8 mouse cellular contexts compared by ENCODE assay signal in genomic region chr13:114896751-114897386, GRCm38 (mm10). TPM values are rescaled to one million over a fixed set of nuclear protein-coding genes. Genes with fewer than 3 reads are reported as not detected.
DNase-seq lines count a peak whose midpoint lies in the region; ATAC-seq and TF ChIP-seq lines count a peak whose summit lies in the region.

No protein-coding gene starts in this region.

- H3K4me2 ChIP-seq in liver, postnatal 0 days (ENCODE audit: low read depth, low read length), result no peak overlapping the region
- no peak overlapping the region for H3K4me2 ChIP-seq in hindbrain, embryonic 12.5 days (replicated peaks)

- H3K27me3 ChIP-seq in liver, postnatal 0 days (ENCODE audit: insufficient read depth, low read length), result no peaks in the 10 kb centered on the region
- H3K27me3 ChIP-seq in hindbrain, embryonic 12.5 days, result no peaks in the 10 kb centered on the region

- no peak for TF ChIP-seq CTCF in liver, postnatal 0 days (IDR thresholded peaks at IDR 0.05; ENCODE audit: low read depth)

- 62% methylated on average over 10 of the region's 10 CpGs for WGBS in liver, postnatal 0 days (ENCODE audit: insufficient replicate concordance)
- 82% methylated on average over 10 of the region's 10 CpGs for WGBS in hindbrain, embryonic 12.5 days

- H3K9ac ChIP-seq in liver, postnatal 0 days (replicated peaks), result no peak overlapping the region
- H3K9ac ChIP-seq in hindbrain, embryonic 12.5 days, result no peak overlapping the region

- DNase-seq in ZHBTc4 (ENCODE audit: low read depth, low spot score), result peak; percentile 4
- DNase-seq in heart, postnatal 14 days, result peak; percentile 69 to 73
- DNase-seq in liver, postnatal 0 days, result no peak
- DNase-seq in urinary bladder, postnatal 4 days (ENCODE audit: low spot score in 2 of 2), result peak; percentile 21 to 63
- no peak for DNase-seq in retina, embryonic 14.5 days (ENCODE audit: low spot score)
- DNase-seq in thymus, postnatal 14 days, result no peak

- ATAC-seq in common myeloid progenitor, adult 5-6 weeks (replicated peaks; ENCODE audit: low read depth, poor library complexity, severe bottlenecking), result peak; percentile 43
- ATAC-seq in liver, postnatal 0 days, result 0 out of 2 replicates have a peak, but pooled peaks have one; percentile 29
- ATAC-seq in hindbrain, embryonic 12.5 days (ENCODE audit: low FRiP score), result no peak

- H3K4me1 ChIP-seq in liver, postnatal 0 days (ENCODE audit: insufficient read depth), result no peaks in the 10 kb centered on the region
- no peaks in the 10 kb centered on the region for H3K4me1 ChIP-seq in hindbrain, embryonic 12.5 days

- no peak overlapping the region for H3K27ac ChIP-seq in liver, postnatal 0 days (ENCODE audit: low read depth)
- no peak overlapping the region for H3K27ac ChIP-seq in hindbrain, embryonic 12.5 days

- intact Hi-C loops in heart, postnatal 14 days (cut with DNase I), result loop anchor here (5.0 kb wide), 2 partner anchors 35 to 65 kb away; partner anchors contain the start of gene Itga2

- no peak for TF ChIP-seq EP300 in liver, postnatal 0 days (IDR thresholded peaks at IDR 0.05; ENCODE audit: low read depth)

- H3K9me3 ChIP-seq in liver, postnatal 0 days (ENCODE audit: low read length), result no peaks in the 10 kb centered on the region
- H3K9me3 ChIP-seq in hindbrain, embryonic 12.5 days (replicated peaks), result no peaks in the 10 kb centered on the region

- H3K4me3 ChIP-seq in liver, postnatal 0 days (ENCODE audit: low read depth, low read length), result no peak overlapping the region
- no peak overlapping the region for H3K4me3 ChIP-seq in hindbrain, embryonic 12.5 days

- H3K36me3 ChIP-seq in liver, postnatal 0 days (replicated peaks; ENCODE audit: insufficient read depth, low read length), result no peaks in the 10 kb centered on the region
- H3K36me3 ChIP-seq in hindbrain, embryonic 12.5 days, result no peaks in the 10 kb centered on the region

RNA-seq across cellular contexts. Expression of gene Itga2, which starts 35.0 kb away (rescaled TPM):
- total RNA-seq in common myeloid progenitor, adult 5-6 weeks (2017), result 2.2 and 2.4 TPM in 2 replicates
- 1 to 10 TPM; 1.5 to 2.4 TPM for total RNA-seq in heart, postnatal 14 days (2021)
- 0.60 and 0.79 TPM in 2 replicates for polyA plus RNA-seq in liver, postnatal 0 days (2015; fragmentation: Nextera tagmentation; extraction: Ambion mirVana)
- polyA plus RNA-seq in hindbrain, embryonic 12.5 days (2016; fragmentation: Nextera tagmentation; extraction: Ambion mirVana), result 2.0 and 2.9 TPM in 2 replicates

Comparison
In these comparisons a context has a peak if more than half of its experiments do, and no peak if none do; other contexts are left out.
1. DNase-seq: peak in ZHBTc4 (single experiment), heart, postnatal 14 days (2 of 2) and urinary bladder, postnatal 4 days (2 of 2); none in liver, postnatal 0 days (single experiment), retina, embryonic 14.5 days (single experiment) and thymus, postnatal 14 days (single experiment).